27 mouse cellular contexts compared by ENCODE assay signal in the genomic region with DNA sequence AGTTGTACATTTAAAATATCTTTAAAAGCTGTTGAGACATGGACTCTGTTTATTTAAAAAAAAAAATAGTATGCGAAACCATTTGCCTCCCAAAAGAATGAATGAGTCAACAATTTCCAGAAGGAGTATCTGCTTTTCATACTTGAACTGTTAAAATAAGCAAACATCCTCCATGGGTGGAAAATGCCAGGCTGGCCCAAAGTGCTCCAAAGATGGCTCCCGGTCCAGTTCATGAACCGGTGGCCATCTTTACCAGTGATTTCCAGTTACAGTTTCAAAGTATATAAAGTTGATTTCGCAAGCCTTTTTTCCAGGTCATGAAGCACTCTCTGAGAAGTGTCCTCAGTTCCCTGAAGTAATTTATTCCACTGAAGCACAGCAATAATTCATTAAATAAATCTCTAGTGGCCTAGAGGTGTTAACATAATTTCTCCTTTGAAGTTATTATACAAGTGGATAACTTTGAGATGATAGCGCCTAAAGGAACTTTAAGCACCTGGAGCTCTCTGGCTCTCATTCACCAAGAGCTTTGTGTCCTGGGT. TPM values are rescaled to one million over a fixed set of nuclear protein-coding genes. Genes with fewer than 3 reads are reported as not detected.
DNase-seq lines count a peak whose midpoint lies in the region; ATAC-seq and TF ChIP-seq lines count a peak whose summit lies in the region.
"Had no signal": no experiment of that assay in that cellular context is flagged by ENCODE, and none has a peak within 500 bp of the region (broad histone marks: within the 10 kb centered on the region; RNA-seq: fewer than 3 reads in every experiment).

No protein-coding gene starts in this region.

- in situ Hi-C loops in Patski (cut with MboI; ENCODE audit: low pct_unique_long_range_greater_than_20kb): no loop called here

- H3K27me3 ChIP-seq in C2C12 (ENCODE audit: control insufficient read depth, insufficient read depth, insufficient read length): no peaks in the 10 kb centered on the region
- H3K27me3 ChIP-seq in Patski: no peaks in the 10 kb centered on the region
- H3K27me3 ChIP-seq: CH12.LX; embryonic facial prominence, embryonic 12.5 days; embryonic facial prominence, embryonic 15.5 days; forebrain, embryonic 15.5 days; heart, embryonic 13.5 days had no signal

- H3ac ChIP-seq in C2C12 (ENCODE audit: control insufficient read depth, insufficient read length, low read depth): no peak overlapping the region

- POLR2A ChIA-PET in Patski (lab: Charles Lee): interaction anchor here (0.7 to 4.0 kb wide), 6 partner anchors 10 to 54 kb away, joined by 3 to 22 read pairs (median 4); partner anchors contain the start of gene Steap1

- H3K79me3 ChIP-seq in C2C12 (ENCODE audit: low read depth): peaks cover 29% of the 10 kb centered on the region

- no peak for TF ChIP-seq CTCF in C2C12 (IDR thresholded peaks at IDR 0.05; ENCODE audit: control insufficient read depth, insufficient read depth, insufficient read length)
- no peak for TF ChIP-seq CTCF in Patski (IDR thresholded peaks at IDR 0.05)

- H3K4me3 ChIP-seq in C2C12 (ENCODE audit: insufficient read depth, poor library complexity, severe bottlenecking): no peak overlapping the region
- H3K4me3 ChIP-seq: embryonic facial prominence, embryonic 12.5 days; embryonic facial prominence, embryonic 15.5 days; forebrain, embryonic 12.5 days; forebrain, embryonic 15.5 days; heart, embryonic 10.5 days; heart, embryonic 13.5 days had no signal

- CTCF ChIA-PET in Patski (lab: Charles Lee): interaction anchor here (0.7 to 2.4 kb wide), 7 partner anchors 9 to 36 kb away, joined by 3 to 9 read pairs (median 3); no protein-coding TSS in a partner anchor

- peak; percentile 8 for ATAC-seq in Patski
- no peak for ATAC-seq in cerebellum, adult (ENCODE audit: insufficient number of reproducible peaks, low FRiP score, low TSS enrichment)
- ATAC-seq: activated CD4-positive, CD25-positive, alpha-beta regulatory T cell, adult 4 months; forebrain, embryonic 15.5 days; hindbrain, postnatal 0 days; inflammation-experienced regulatory T-cells, adult 6 months had no signal

- DNase-seq in lung, postnatal 25 days (ENCODE audit: low spot score): peak; percentile 32
- no peak for DNase-seq in lung, postnatal 4 days
- peak; percentile 24 for DNase-seq in Patski (ENCODE audit: low read depth, low spot score)
- DNase-seq in retina, postnatal 1 day: no peak
- DNase-seq: adrenal gland, postnatal 10 days; adrenal gland, postnatal 36 days; cerebellum, adult 11 months; cerebellum, adult 2 months; cerebellum, adult 9-11 months; cerebellum, postnatal 25 days; gastrocnemius, postnatal 25 days; heart, adult 18-20 months; heart, postnatal 14 days; heart, postnatal 4 days had no signal

- H3K79me2 ChIP-seq in C2C12 (ENCODE audit: control insufficient read depth, insufficient read depth): peaks cover 33% of the 10 kb centered on the region

- H3K36me3 ChIP-seq in C2C12 (ENCODE audit: control insufficient read depth, insufficient read depth): no peaks in the 10 kb centered on the region
- H3K36me3 ChIP-seq: embryonic facial prominence, embryonic 12.5 days; embryonic facial prominence, embryonic 15.5 days; forebrain, embryonic 12.5 days; forebrain, embryonic 15.5 days; G1E; heart, embryonic 10.5 days; heart, embryonic 13.5 days had no signal

TF ChIP-seq in C2C12, 6 proteins besides CTCF, POLR2A, EP300 and RAD21:
- TF ChIP-seq USF1 (IDR thresholded peaks at IDR 0.05; ENCODE audit: low read depth) (no peak), MYOD1 (IDR thresholded peaks at IDR 0.05; ENCODE audit: control insufficient read depth, insufficient read length, low read depth) (no peak), FOSL1 (IDR thresholded peaks at IDR 0.05; ENCODE audit: insufficient read depth, low read length, poor library complexity, severe bottlenecking) (no peak), MYOG (IDR thresholded peaks at IDR 0.05; ENCODE audit: control insufficient read depth, extremely low read depth, insufficient read length) (no peak), MAX (IDR thresholded peaks at IDR 0.05) (no peak), CEBPB (IDR thresholded peaks at IDR 0.05; ENCODE audit: low read depth) (peak; percentile 37)
TF ChIP-seq in C2C12: peak in this region for 1.

RNA-seq across cellular contexts. Expression of gene Steap2, which starts 1.1 kb away (rescaled TPM):
- polyA plus RNA-seq in C2C12 (2012; fragmentation: generic; extraction: Trizol) (20.7 TPM), Patski (2021) (187 TPM)
- polyA plus RNA-seq: G1E had no signal

RNA-seq across cellular contexts. Expression of gene Cfap69, which starts 31.4 kb away (rescaled TPM):
- polyA plus RNA-seq in C2C12 (2012; fragmentation: generic; extraction: Trizol) (4.3 TPM), Patski (2021) (31.9 TPM)
- polyA plus RNA-seq: activated CD4-positive, CD25-positive, alpha-beta regulatory T cell, adult 4 months; G1E; inflammation-experienced regulatory T-cells, adult 6 months had no signal

RNA-seq across cellular contexts. Expression of gene Steap1, which starts 53.7 kb away (rescaled TPM):
- polyA plus RNA-seq in C2C12 (2012; fragmentation: generic; extraction: Trizol): 58.9 TPM
- 199 TPM for polyA plus RNA-seq in Patski (2021)
- polyA plus RNA-seq: activated CD4-positive, CD25-positive, alpha-beta regulatory T cell, adult 4 months; G1E; inflammation-experienced regulatory T-cells, adult 6 months had no signal

Comparison
In these comparisons a context has a peak if more than half of its experiments do, and no peak if none do; other contexts are left out.
1. DNase-seq: peak in lung, postnatal 25 days (single experiment) and Patski (single experiment); none in lung, postnatal 4 days (0 of 2) and retina, postnatal 1 day (single experiment).